Mouse (Mus musculus): ENCODE measurements around the gene Samd4b. TPM values are rescaled to one million over a fixed set of nuclear protein-coding genes. Genes with fewer than 3 reads are reported as not detected.

Gene Samd4b
- polyA plus RNA-seq (2014; fragmentation: Illumina TruSeq; extraction: RNeasy Lipid Tissue Mini Kit (QIAGEN cat#74804); ENCODE audit: low read depth, low replicate concordance) = 18.7 TPM

GRCm38 (mm10) chr7:28597642-28598446 lies at the start of gene Samd4b, which contains the start of gene Pak4:
Samd4b (minus strand) TSS chr7:28598144.
Pak4 (minus strand) TSS chr7:28598185.

GRCm38 (mm10) chr7:28631073-28631472 lies 33.1 kb upstream of the Samd4b start, which contains the start of gene Acp7:
Acp7 (minus strand) TSS chr7:28631332.

GRCm38 (mm10) chr7:28547154-28547553 lies 50.8 kb downstream of the Samd4b start, which contains the start of gene Nccrp1:
Nccrp1 (minus strand) TSS chr7:28547254.

GRCm38 (mm10) chr7:28540526-28540925 lies 57.4 kb downstream of the Samd4b start, which contains the start of gene Sycn:
Sycn (plus strand) TSS chr7:28540885.

GRCm38 (mm10) chr7:28522536-28522935 lies 75.4 kb downstream of the Samd4b start, which contains the start of gene Ifnl3:
Ifnl3 (plus strand) TSS chr7:28522836.

GRCm38 (mm10) chr7:28510405-28510974 lies 87.5 kb downstream of the Samd4b start, which contains the start of gene Ifnl2:
Ifnl2 (minus strand) TSS chr7:28510455.

GRCm38 (mm10) chr7:28451531-28452360 lies 146.2 kb downstream of the Samd4b start, which contains the start of gene Lrfn1:
Lrfn1 (plus strand) TSS chr7:28451980.

GRCm38 (mm10) chr7:28436932-28437570 lies 160.9 kb downstream of the Samd4b start, which contains the start of gene Gmfg:
Gmfg (plus strand) TSS chr7:28437447.

GRCm38 (mm10) chr7:28392429-28393271 lies 205.3 kb downstream of the Samd4b start, which contains the start of the genes Med29 and Paf1:
Med29 (minus strand) TSS chr7:28392708.
Paf1 (plus strand) TSS chr7:28392951.

GRCm38 (mm10) chr7:28380237-28381016 lies 217.5 kb downstream of the Samd4b start, which contains the start of gene Zfp36:
Zfp36 (minus strand) TSS chr7:28380253.

GRCm38 (mm10) chr7:28372251-28373108 lies 225.5 kb downstream of the Samd4b start, which contains the start of gene Plekhg2:
Plekhg2 (minus strand) TSS chr7:28372599.

GRCm38 (mm10) chr7:28350155-28350883 lies 247.6 kb downstream of the Samd4b start, which contains the start of gene Rps16:
Rps16 (plus strand) TSS chr7:28350652.

Other genes with a start within 250 kb of the Samd4b start
- gene Rps16, start 247.5 kb downstream of the Samd4b start, polyA plus RNA-seq (2014; fragmentation: Illumina TruSeq; extraction: RNeasy Lipid Tissue Mini Kit (QIAGEN cat#74804); ENCODE audit: low read depth, low replicate concordance) = 59.3 TPM
- gene Plekhg2, start 225.5 kb downstream of the Samd4b start, polyA plus RNA-seq (2014; fragmentation: Illumina TruSeq; extraction: RNeasy Lipid Tissue Mini Kit (QIAGEN cat#74804); ENCODE audit: low read depth, low replicate concordance) = 3.4 TPM
- gene Zfp36, start 217.9 kb downstream of the Samd4b start, polyA plus RNA-seq (2014; fragmentation: Illumina TruSeq; extraction: RNeasy Lipid Tissue Mini Kit (QIAGEN cat#74804); ENCODE audit: low read depth, low replicate concordance) = 2.6 TPM
- 3.9 TPM for gene Med29, start 205.4 kb downstream of the Samd4b start, polyA plus RNA-seq (2014; fragmentation: Illumina TruSeq; extraction: RNeasy Lipid Tissue Mini Kit (QIAGEN cat#74804); ENCODE audit: low read depth, low replicate concordance)
- gene Paf1, start 205.2 kb downstream of the Samd4b start, polyA plus RNA-seq (2014; fragmentation: Illumina TruSeq; extraction: RNeasy Lipid Tissue Mini Kit (QIAGEN cat#74804); ENCODE audit: low read depth, low replicate concordance) = 70.3 TPM
- gene Gmfg, start 160.7 kb downstream of the Samd4b start, polyA plus RNA-seq (2014; fragmentation: Illumina TruSeq; extraction: RNeasy Lipid Tissue Mini Kit (QIAGEN cat#74804); ENCODE audit: low read depth, low replicate concordance) = 5.2 TPM
- gene Lrfn1, start 146.2 kb downstream of the Samd4b start, polyA plus RNA-seq (2014; fragmentation: Illumina TruSeq; extraction: RNeasy Lipid Tissue Mini Kit (QIAGEN cat#74804); ENCODE audit: low read depth, low replicate concordance) = not detected
- gene Ifnl2, start 87.7 kb downstream of the Samd4b start, polyA plus RNA-seq (2014; fragmentation: Illumina TruSeq; extraction: RNeasy Lipid Tissue Mini Kit (QIAGEN cat#74804); ENCODE audit: low read depth, low replicate concordance) = not detected
- not detected for gene Ifnl3, start 75.3 kb downstream of the Samd4b start, polyA plus RNA-seq (2014; fragmentation: Illumina TruSeq; extraction: RNeasy Lipid Tissue Mini Kit (QIAGEN cat#74804); ENCODE audit: low read depth, low replicate concordance)
- gene Sycn, start 57.3 kb downstream of the Samd4b start, polyA plus RNA-seq (2014; fragmentation: Illumina TruSeq; extraction: RNeasy Lipid Tissue Mini Kit (QIAGEN cat#74804); ENCODE audit: low read depth, low replicate concordance) = not detected
- gene Nccrp1, start 50.9 kb downstream of the Samd4b start, polyA plus RNA-seq (2014; fragmentation: Illumina TruSeq; extraction: RNeasy Lipid Tissue Mini Kit (QIAGEN cat#74804); ENCODE audit: low read depth, low replicate concordance) = not detected
- gene Pak4, start within 50 bp of the Samd4b start, polyA plus RNA-seq (2014; fragmentation: Illumina TruSeq; extraction: RNeasy Lipid Tissue Mini Kit (QIAGEN cat#74804); ENCODE audit: low read depth, low replicate concordance) = 1.6 TPM
- 0.17 TPM for gene Acp7, start 33.2 kb upstream of the Samd4b start, polyA plus RNA-seq (2014; fragmentation: Illumina TruSeq; extraction: RNeasy Lipid Tissue Mini Kit (QIAGEN cat#74804); ENCODE audit: low read depth, low replicate concordance)
- gene Fbxo27, start 94.7 kb upstream of the Samd4b start, polyA plus RNA-seq (2014; fragmentation: Illumina TruSeq; extraction: RNeasy Lipid Tissue Mini Kit (QIAGEN cat#74804); ENCODE audit: low read depth, low replicate concordance) = 2.9 TPM
- gene Fbxo17, start 118.7 kb upstream of the Samd4b start, polyA plus RNA-seq (2014; fragmentation: Illumina TruSeq; extraction: RNeasy Lipid Tissue Mini Kit (QIAGEN cat#74804); ENCODE audit: low read depth, low replicate concordance) = 3.1 TPM
- gene Mrps12, start 143.7 kb upstream of the Samd4b start, polyA plus RNA-seq (2014; fragmentation: Illumina TruSeq; extraction: RNeasy Lipid Tissue Mini Kit (QIAGEN cat#74804); ENCODE audit: low read depth, low replicate concordance) = 15.1 TPM
- 0.18 TPM for gene Sars2, start 143.8 kb upstream of the Samd4b start, polyA plus RNA-seq (2014; fragmentation: Illumina TruSeq; extraction: RNeasy Lipid Tissue Mini Kit (QIAGEN cat#74804); ENCODE audit: low read depth, low replicate concordance)
- not detected for gene Ccer2, start 158.0 kb upstream of the Samd4b start, polyA plus RNA-seq (2014; fragmentation: Illumina TruSeq; extraction: RNeasy Lipid Tissue Mini Kit (QIAGEN cat#74804); ENCODE audit: low read depth, low replicate concordance)
- 29.9 TPM for gene Sirt2, start 168.6 kb upstream of the Samd4b start, polyA plus RNA-seq (2014; fragmentation: Illumina TruSeq; extraction: RNeasy Lipid Tissue Mini Kit (QIAGEN cat#74804); ENCODE audit: low read depth, low replicate concordance)
- gene Nfkbib, start 169.4 kb upstream of the Samd4b start, polyA plus RNA-seq (2014; fragmentation: Illumina TruSeq; extraction: RNeasy Lipid Tissue Mini Kit (QIAGEN cat#74804); ENCODE audit: low read depth, low replicate concordance) = 2.9 TPM
- gene Rinl, start 190.8 kb upstream of the Samd4b start, polyA plus RNA-seq (2014; fragmentation: Illumina TruSeq; extraction: RNeasy Lipid Tissue Mini Kit (QIAGEN cat#74804); ENCODE audit: low read depth, low replicate concordance) = 0.66 TPM
- 205 TPM for gene Hnrnpl, start 210.4 kb upstream of the Samd4b start, polyA plus RNA-seq (2014; fragmentation: Illumina TruSeq; extraction: RNeasy Lipid Tissue Mini Kit (QIAGEN cat#74804); ENCODE audit: low read depth, low replicate concordance)
- 14.1 TPM for gene Ech1, start 227.1 kb upstream of the Samd4b start, polyA plus RNA-seq (2014; fragmentation: Illumina TruSeq; extraction: RNeasy Lipid Tissue Mini Kit (QIAGEN cat#74804); ENCODE audit: low read depth, low replicate concordance)
- 2.7 TPM for gene Lgals4, start 235.7 kb upstream of the Samd4b start, polyA plus RNA-seq (2014; fragmentation: Illumina TruSeq; extraction: RNeasy Lipid Tissue Mini Kit (QIAGEN cat#74804); ENCODE audit: low read depth, low replicate concordance)